Mouse (Mus musculus): ENCODE measurements around the gene Tmod3. TPM values are rescaled to one million over a fixed set of nuclear protein-coding genes. Genes with fewer than 3 reads are reported as not detected.

Tmod3 gene
- total and polyA plus RNA-seq, 3 experiments = 29.9 to 46.4 TPM; not detected in 1

- H3K9ac ChIP-seq (ENCODE audit: control insufficient read depth, low read depth, low read length, poor library complexity, severe bottlenecking) = no peak overlapping the region
- no peak for TF ChIP-seq SMC3 (IDR thresholded peaks at IDR 0.05; ENCODE audit: low read depth, low read length)
- no peak for TF ChIP-seq MYB (IDR thresholded peaks at IDR 0.05; ENCODE audit: low read depth, low read length)
- no peak for TF ChIP-seq MAZ (IDR thresholded peaks at IDR 0.05; ENCODE audit: low read depth, low read length)
- no peak for TF ChIP-seq POLR2A (IDR thresholded peaks at IDR 0.05; ENCODE audit: control insufficient read depth in 1 of 2, insufficient read depth in 1 of 2, low read depth in 1 of 2, low read length in 2 of 2, poor library complexity in 1 of 2)
- no peak for TF ChIP-seq USF1 (IDR thresholded peaks at IDR 0.05; ENCODE audit: low read depth, low read length)
- TF ChIP-seq JUND (IDR thresholded peaks at IDR 0.05; ENCODE audit: low read depth, low read length) = no peak
- TF ChIP-seq POLR2AphosphoS5 (IDR thresholded peaks at IDR 0.05; ENCODE audit: borderline replicate concordance, low read depth, low read length) = no peak
- no peak for TF ChIP-seq ZKSCAN1 (IDR thresholded peaks at IDR 0.05; ENCODE audit: low read depth, low read length)
- TF ChIP-seq MXI1 (IDR thresholded peaks at IDR 0.05; ENCODE audit: low read depth, low read length) = no peak
- TF ChIP-seq GABPA (IDR thresholded peaks at IDR 0.05; ENCODE audit: low read depth, low read length) = no peak
- no peak for TF ChIP-seq E2F4 (IDR thresholded peaks at IDR 0.05; ENCODE audit: borderline replicate concordance, low read depth, low read length)
- no peak for TF ChIP-seq NELFE (IDR thresholded peaks at IDR 0.05; ENCODE audit: low read depth, low read length)
- no peak for TF ChIP-seq CHD2 (IDR thresholded peaks at IDR 0.05; ENCODE audit: low read length)
- TF ChIP-seq NRF1 (IDR thresholded peaks at IDR 0.05; ENCODE audit: insufficient read depth, low read depth, low read length, poor library complexity, severe bottlenecking) = no peak
- TF ChIP-seq ZC3H11A (IDR thresholded peaks at IDR 0.05; ENCODE audit: low read depth, low read length) = no peak
- no peak for TF ChIP-seq MYC (IDR thresholded peaks at IDR 0.05; ENCODE audit: low read depth, low read length)
- TF ChIP-seq EP300 (IDR thresholded peaks at IDR 0.05; ENCODE audit: low read depth in 1 of 2, low read length in 2 of 2) = no peak
- TF ChIP-seq ETS1 (IDR thresholded peaks at IDR 0.05; ENCODE audit: low read depth, low read length) = no peak
- TF ChIP-seq MEF2A (IDR thresholded peaks at IDR 0.05; ENCODE audit: extremely low read depth, insufficient replicate concordance, low read depth, low read length, poor library complexity, severe bottlenecking) = no peak
- H3K27ac ChIP-seq (ENCODE audit: control insufficient read depth, low read depth, low read length) = no peak overlapping the region
- no peaks in the 10 kb centered on the region for H3K27me3 ChIP-seq (ENCODE audit: control insufficient read depth in 1 of 2, insufficient read depth in 2 of 2, low read length in 2 of 2)
- no peak overlapping the region for H3K4me3 ChIP-seq (ENCODE audit: control insufficient read depth in 1 of 2, insufficient read depth in 1 of 2, low read depth in 2 of 2, low read length in 2 of 2)
- H3K9me3 ChIP-seq (replicated peaks; ENCODE audit: insufficient read depth, low read length) = no peaks in the 10 kb centered on the region
- H3K4me1 ChIP-seq (ENCODE audit: control insufficient read depth in 1 of 2, insufficient read depth in 2 of 2, low read length in 2 of 2) = peaks cover 11 to 18% of the 10 kb centered on the region in 2 experiments
- H3K36me3 ChIP-seq (ENCODE audit: control insufficient read depth in 1 of 2, insufficient read depth in 2 of 2, low read length in 2 of 2) = peaks cover 0 to 27% of the 10 kb centered on the region in 2 experiments; a peak in 2 of 4 replicates
- H3K79me2 ChIP-seq (ENCODE audit: control insufficient read depth, insufficient read depth, low read length, poor library complexity) = peaks cover 4% of the 10 kb centered on the region
- no peak for DNase-seq (ENCODE audit: low read depth, low spot score)
These were observed 1.7 kb upstream of the Tmod3 start for GRCm38 (mm10) chr9:75561040-75561669.

DNA sequence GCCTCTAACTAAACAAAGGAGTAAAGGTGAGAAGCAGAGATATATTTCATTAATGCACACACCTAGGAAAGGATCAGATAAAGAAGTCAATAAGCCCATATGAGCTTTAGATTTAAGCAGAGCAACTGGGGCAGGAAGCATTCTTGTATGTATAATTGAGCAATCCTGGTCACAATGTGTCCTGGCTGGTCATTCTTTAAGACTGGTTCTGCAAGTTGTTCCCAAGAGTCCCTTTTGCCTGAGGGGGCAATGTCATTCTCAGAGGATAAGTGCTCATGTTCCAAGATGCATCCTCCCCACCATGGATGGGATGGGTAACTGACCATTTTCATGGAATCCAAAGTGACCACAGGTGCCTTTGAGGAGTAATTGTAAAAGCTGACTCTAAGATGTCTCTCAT, 896 bp upstream of the Tmod3 start:
- peaks cover 11 to 18% of the 10 kb centered on the region in 2 experiments for H3K4me1 ChIP-seq (ENCODE audit: control insufficient read depth in 1 of 2, insufficient read depth in 2 of 2, low read length in 2 of 2)
- DNase-seq (ENCODE audit: low read depth, low spot score) = no peak
- H3K4me3 ChIP-seq (ENCODE audit: control insufficient read depth in 1 of 2, insufficient read depth in 1 of 2, low read depth in 2 of 2, low read length in 2 of 2) = no peak overlapping the region
- no peak overlapping the region for H3K9ac ChIP-seq (ENCODE audit: control insufficient read depth, low read depth, low read length, poor library complexity, severe bottlenecking)
- no peaks in the 10 kb centered on the region for H3K9me3 ChIP-seq (replicated peaks; ENCODE audit: insufficient read depth, low read length)
- no peak overlapping the region for H3K27ac ChIP-seq (ENCODE audit: control insufficient read depth, low read depth, low read length)
- no peaks in the 10 kb centered on the region for H3K27me3 ChIP-seq (ENCODE audit: control insufficient read depth in 1 of 2, insufficient read depth in 2 of 2, low read length in 2 of 2)
- H3K36me3 ChIP-seq (ENCODE audit: control insufficient read depth in 1 of 2, insufficient read depth in 2 of 2, low read length in 2 of 2) = peaks cover 0 to 27% of the 10 kb centered on the region in 2 experiments; a peak in 2 of 4 replicates
- no peak for TF ChIP-seq MEF2A (IDR thresholded peaks at IDR 0.05; ENCODE audit: extremely low read depth, insufficient replicate concordance, low read depth, low read length, poor library complexity, severe bottlenecking)
- no peak for TF ChIP-seq UBTF (IDR thresholded peaks at IDR 0.05; ENCODE audit: borderline replicate concordance, insufficient read depth, low read depth, low read length)
- no peak for TF ChIP-seq SMC3 (IDR thresholded peaks at IDR 0.05; ENCODE audit: low read depth, low read length)
- no peak for TF ChIP-seq HCFC1 (IDR thresholded peaks at IDR 0.05; ENCODE audit: low read depth, low read length)
- no peak for TF ChIP-seq RCOR1 (IDR thresholded peaks at IDR 0.05; ENCODE audit: low read depth, low read length)
- TF ChIP-seq ETS1 (IDR thresholded peaks at IDR 0.05; ENCODE audit: low read depth, low read length) = no peak
- no peak for TF ChIP-seq MXI1 (IDR thresholded peaks at IDR 0.05; ENCODE audit: low read depth, low read length)
- no peak for TF ChIP-seq USF1 (IDR thresholded peaks at IDR 0.05; ENCODE audit: low read depth, low read length)
- no peak for TF ChIP-seq MYB (IDR thresholded peaks at IDR 0.05; ENCODE audit: low read depth, low read length)
- TF ChIP-seq POLR2AphosphoS5 (IDR thresholded peaks at IDR 0.05; ENCODE audit: borderline replicate concordance, low read depth, low read length) = no peak
- no peak for TF ChIP-seq POLR2A (IDR thresholded peaks at IDR 0.05; ENCODE audit: control insufficient read depth in 1 of 2, insufficient read depth in 1 of 2, low read depth in 1 of 2, low read length in 2 of 2, poor library complexity in 1 of 2)
- no peak for TF ChIP-seq GABPA (IDR thresholded peaks at IDR 0.05; ENCODE audit: low read depth, low read length)
- TF ChIP-seq POLR2AphosphoS2 (IDR thresholded peaks at IDR 0.05; ENCODE audit: low read length) = no peak
- no peak for TF ChIP-seq MYC (IDR thresholded peaks at IDR 0.05; ENCODE audit: low read depth, low read length)
- TF ChIP-seq CHD1 (IDR thresholded peaks at IDR 0.05; ENCODE audit: low read depth, low read length) = no peak
- no peak for TF ChIP-seq CTCF (IDR thresholded peaks at IDR 0.05 in 2 of 3, conservative IDR thresholded peaks at IDR 0.05 in 1 of 3; ENCODE audit: control insufficient read depth in 1 of 3, insufficient read depth in 1 of 3, low read depth in 2 of 3, low read length in 3 of 3, poor library complexity in 1 of 3, severe bottlenecking in 1 of 3)
- no peak for TF ChIP-seq TCF12 (IDR thresholded peaks at IDR 0.05; ENCODE audit: low read depth, low read length)
- TF ChIP-seq ELF1 (IDR thresholded peaks at IDR 0.05; ENCODE audit: low read depth, low read length) = no peak
- TF ChIP-seq EP300 (IDR thresholded peaks at IDR 0.05; ENCODE audit: low read depth in 1 of 2, low read length in 2 of 2) = no peak
- peaks cover 7% of the 10 kb centered on the region for H3K79me2 ChIP-seq (ENCODE audit: control insufficient read depth, insufficient read depth, low read length, poor library complexity)

Data from MEL (cell line).